Mouse (Mus musculus) midbrain, embryonic 11.5 days (tissue): ENCODE measurements around the gene Mthfd2l. TPM values are rescaled to one million over a fixed set of nuclear protein-coding genes. Genes with fewer than 3 reads are reported as not detected.

Source experiments
- ATAC-seq: fragments of 200-750 bp; cut with Nextera tagmentation; 2 replicates; pipeline ENCODE4 v1.8.0; 2017; ENCODE audit warnings: moderate TSS enrichment, moderate library complexity; ENCODE audit not compliant: low FRiP score
- DNase-seq: peaks from one replicate; pipeline ENCODE4 v3.0.0; 2015; ENCODE audit warnings: low spot score; ENCODE audit errors: missing footprints
- H3K27ac ChIP-seq: fragments of 300-500 bp; sonication (generic); 2 replicates; pipeline ENCODE4 v1.5.1; 2014; ENCODE audit warnings: low read depth, low read length
- H3K27me3 ChIP-seq: fragments of 300-500 bp; sonication (generic); 2 replicates; pipeline ENCODE4 v1.6.1; 2014; ENCODE audit warnings: mild to moderate bottlenecking, low read length, moderate library complexity, mixed read lengths; ENCODE audit not compliant: control insufficient read depth, insufficient read depth
- H3K36me3 ChIP-seq: fragments of 300-500 bp; sonication (generic); 2 replicates; pipeline ENCODE4 v1.6.1; 2014; ENCODE audit warnings: mild to moderate bottlenecking, low read length, moderate library complexity, mixed read lengths; ENCODE audit not compliant: control insufficient read depth, insufficient read depth
- H3K4me1 ChIP-seq: fragments of 300-500 bp; sonication (generic); 2 replicates; pipeline ENCODE4 v1.6.1; 2014; ENCODE audit warnings: low read length; ENCODE audit not compliant: control insufficient read depth, insufficient read depth
- H3K4me2 ChIP-seq: fragments of 300-500 bp; sonication (generic); 2 replicates; pipeline ENCODE4 v1.6.1; 2014; ENCODE audit warnings: mild to moderate bottlenecking, moderate library complexity
- H3K4me3 ChIP-seq: fragments of 300-500 bp; sonication (generic); 2 replicates; pipeline ENCODE4 v1.5.1; 2014; ENCODE audit warnings: low read depth, low read length
- H3K9ac ChIP-seq: fragments of 300-500 bp; sonication (generic); 2 replicates; pipeline ENCODE4 v1.6.1; 2014; ENCODE audit warnings: low read length
- H3K9me3 ChIP-seq: fragments of 300-500 bp; sonication (generic); 2 replicates; pipeline ENCODE4 v1.6.1; 2016; ENCODE audit warnings: low read length; ENCODE audit not compliant: control insufficient read depth
- WGBS: fragments of 180-500 bp; shearing (Covaris S2); extraction: QIAGEN DNeasy Blood & Tissue Kit; methylation state at CpG from one replicate; pipeline ENCODE4 v1.1.7; 2014; 5-methylcytosine and 5-hydroxymethylcytosine counted together
- polyA plus RNA-seq: library from polyadenylated mRNA; unstranded; fragments of >200 nt; fragmentation: Nextera tagmentation; extraction: Ambion mirVana; gene quantifications from 2 replicates; pipeline ENCODE4 v1.2.1, GENCODE M21; 2014

Mthfd2l gene
- polyA plus RNA-seq, 1 experiment from 2014 or later, result 105 TPM

DNA sequence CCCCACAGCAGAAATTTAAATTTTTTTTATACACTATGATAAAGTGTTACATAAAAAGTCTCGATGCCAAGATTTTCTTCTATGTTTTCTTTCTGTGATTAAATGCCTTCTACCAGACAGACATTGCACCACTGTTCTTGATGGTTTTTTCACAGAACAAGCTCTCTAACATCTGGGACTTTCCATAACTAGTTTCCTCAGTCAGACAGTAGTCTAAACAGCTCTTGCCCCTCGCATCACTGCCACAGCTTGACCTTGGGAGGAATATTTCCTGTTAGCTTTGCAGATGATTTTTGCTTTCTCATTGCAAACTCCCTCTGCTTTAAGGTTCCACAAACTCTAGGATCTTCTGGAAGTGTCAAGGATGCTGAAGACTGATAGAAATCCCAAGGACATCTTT is 371 bp upstream of the Mthfd2l start:
- WGBS, result 53% methylated on average over 2 of the region's 2 CpGs
- H3K27me3 ChIP-seq, result no peaks in the 10 kb centered on the region

GRCm38 (mm10) chr5:90931911-90932310 is 994 bp downstream of the Mthfd2l start:
- Histone ChIP-seq H3K9ac (peak overlapping the region; percentile 89), H3K27ac (peak overlapping the region; percentile 88), H3K4me1 (peaks cover 9% of the 10 kb centered on the region), H3K4me3 (peak overlapping the region; percentile 54), H3K27me3 (no peaks in the 10 kb centered on the region), H3K36me3 (peaks cover 3% of the 10 kb centered on the region; the same call in 1 of the 2 replicates), H3K4me2 (peak overlapping the region; percentile 49), H3K9me3 (no peaks in the 10 kb centered on the region)
- WGBS, result 5% methylated on average over 6 of the region's 6 CpGs
- ATAC-seq (peak; percentile 6; the same call in 1 of the 2 replicates), DNase-seq (no peak)

More for the DNA sequence above, 371 bp upstream of the Mthfd2l start:
- Histone ChIP-seq H3K27ac (peak overlapping the region; percentile 88; the same call in 1 of the 2 replicates), H3K36me3 (peaks cover 3% of the 10 kb centered on the region; the same call in 1 of the 2 replicates), H3K9me3 (no peaks in the 10 kb centered on the region), H3K4me1 (peaks cover 9% of the 10 kb centered on the region), H3K4me2 (peak overlapping the region; percentile 49), H3K4me3 (peak overlapping the region; percentile 54), H3K9ac (peak overlapping the region; percentile 89; the same call in 1 of the 2 replicates)
- peak; percentile 15 for ATAC-seq
- DNase-seq, result no peak

- ATAC-seq (no peak), DNase-seq (no peak)
- 90% methylated on average over 2 of the region's 2 CpGs for WGBS
- Histone ChIP-seq H3K36me3 (peaks cover 3% of the 10 kb centered on the region; the same call in 1 of the 2 replicates), H3K4me1 (peaks cover 6% of the 10 kb centered on the region), H3K9me3 (no peaks in the 10 kb centered on the region), H3K4me2 (no peak overlapping the region), H3K4me3 (no peak overlapping the region), H3K27me3 (no peaks in the 10 kb centered on the region), H3K27ac (no peak overlapping the region), H3K9ac (no peak overlapping the region)
Measured at GRCm38 (mm10) chr5:90936706-90937105, 5.8 kb downstream of the Mthfd2l start.

GRCm38 (mm10) chr5:90945453-90945852 is 14.5 kb downstream of the Mthfd2l start:
- H3K27me3 ChIP-seq, result no peaks in the 10 kb centered on the region
- ATAC-seq, result no peak

DNA sequence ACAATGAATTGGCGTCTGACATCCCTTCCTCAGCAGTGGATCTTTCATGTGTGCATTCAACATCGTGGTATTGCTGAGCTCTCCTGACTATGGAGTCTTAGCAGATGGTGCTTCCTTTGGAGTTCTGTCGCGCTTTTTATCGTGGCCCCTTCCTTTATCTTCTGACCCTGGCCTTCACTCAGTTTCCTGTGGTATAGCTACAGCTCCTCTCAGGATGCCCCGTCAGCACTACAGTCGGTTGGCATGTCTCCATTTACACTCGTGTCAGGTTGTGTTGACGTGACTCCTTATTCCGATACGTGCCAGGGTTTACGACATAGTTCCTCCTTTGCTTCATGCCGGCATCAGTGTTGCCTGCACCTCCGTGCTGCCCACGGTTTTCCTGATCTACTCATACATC is 18.6 kb downstream of the Mthfd2l start:
- ATAC-seq (no peak), DNase-seq (no peak)
- H3K4me1 ChIP-seq, result no peaks in the 10 kb centered on the region
- no peak overlapping the region for H3K27ac ChIP-seq
- no peaks in the 10 kb centered on the region for H3K27me3 ChIP-seq
- no peak overlapping the region for H3K4me2 ChIP-seq
- no peak overlapping the region for H3K9ac ChIP-seq
- 92% methylated on average over 15 of the region's 15 CpGs for WGBS
- no peak overlapping the region for H3K4me3 ChIP-seq
- no peaks in the 10 kb centered on the region for H3K36me3 ChIP-seq
- no peaks in the 10 kb centered on the region for H3K9me3 ChIP-seq

More at GRCm38 (mm10) chr5:90945453-90945852, 14.5 kb downstream of the Mthfd2l start:
- Histone ChIP-seq H3K9ac (no peak overlapping the region), H3K4me1 (no peaks in the 10 kb centered on the region), H3K4me2 (no peak overlapping the region), H3K9me3 (no peaks in the 10 kb centered on the region), H3K36me3 (no peaks in the 10 kb centered on the region), H3K4me3 (no peak overlapping the region), H3K27ac (no peak overlapping the region)
- WGBS, result 93% methylated on average over 2 of the region's 2 CpGs
- no peak for DNase-seq

- ATAC-seq, result peak; percentile 52; the same call in 1 of the 2 replicates
- Histone ChIP-seq H3K9me3 (no peaks in the 10 kb centered on the region), H3K4me3 (no peak overlapping the region), H3K9ac (no peak overlapping the region), H3K4me1 (no peaks in the 10 kb centered on the region), H3K36me3 (no peaks in the 10 kb centered on the region), H3K4me2 (no peak overlapping the region), H3K27ac (no peak overlapping the region), H3K27me3 (no peaks in the 10 kb centered on the region)
- WGBS, result 31% methylated on average over 2 of the region's 2 CpGs
- DNase-seq, result no peak
Measured at GRCm38 (mm10) chr5:90951475-90951874, 20.6 kb downstream of the Mthfd2l start.

DNA sequence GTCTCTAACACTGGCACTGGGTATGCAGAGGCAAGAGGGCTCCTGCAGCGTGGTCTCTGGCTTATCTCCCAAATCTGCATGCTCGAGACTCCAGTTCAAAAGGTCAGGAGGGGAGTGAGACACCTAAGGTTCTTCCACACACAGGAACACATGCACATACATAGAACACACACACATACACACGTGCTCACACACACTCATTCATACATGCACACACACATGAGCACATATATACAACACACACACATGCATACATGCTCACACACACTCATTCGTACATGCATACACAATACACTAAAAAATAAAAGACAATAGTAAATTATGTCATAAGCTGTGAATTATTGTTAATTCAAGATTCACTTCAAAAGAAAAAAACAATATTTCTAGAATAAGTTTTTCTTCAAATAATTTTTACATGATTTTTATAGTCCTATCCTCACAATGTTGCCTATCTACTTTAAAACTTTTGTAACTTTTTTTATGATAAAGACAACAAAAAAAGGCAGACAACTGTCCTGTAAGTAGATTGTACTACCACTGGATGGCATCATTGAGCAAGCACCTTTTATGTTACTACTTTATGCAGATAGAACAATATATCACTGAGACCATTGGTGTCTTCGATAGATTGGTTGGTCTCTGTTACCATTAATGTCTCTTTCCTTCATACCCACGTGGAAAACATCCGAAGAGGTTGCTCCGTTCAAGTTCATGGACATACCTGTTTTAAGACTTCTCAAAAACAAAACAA is 22.0 kb downstream of the Mthfd2l start:
- no peaks in the 10 kb centered on the region for H3K9me3 ChIP-seq
- no peaks in the 10 kb centered on the region for H3K27me3 ChIP-seq
- DNase-seq, result no peak
- H3K27ac ChIP-seq, result no peak overlapping the region
- H3K4me1 ChIP-seq, result no peaks in the 10 kb centered on the region
- no peak overlapping the region for H3K9ac ChIP-seq
- no peak overlapping the region for H3K4me2 ChIP-seq
- no peak; the same call in 1 of the 2 replicates for ATAC-seq
- H3K4me3 ChIP-seq, result no peak overlapping the region
- 85% methylated on average over 8 of the region's 8 CpGs for WGBS
- H3K36me3 ChIP-seq, result no peaks in the 10 kb centered on the region

DNA sequence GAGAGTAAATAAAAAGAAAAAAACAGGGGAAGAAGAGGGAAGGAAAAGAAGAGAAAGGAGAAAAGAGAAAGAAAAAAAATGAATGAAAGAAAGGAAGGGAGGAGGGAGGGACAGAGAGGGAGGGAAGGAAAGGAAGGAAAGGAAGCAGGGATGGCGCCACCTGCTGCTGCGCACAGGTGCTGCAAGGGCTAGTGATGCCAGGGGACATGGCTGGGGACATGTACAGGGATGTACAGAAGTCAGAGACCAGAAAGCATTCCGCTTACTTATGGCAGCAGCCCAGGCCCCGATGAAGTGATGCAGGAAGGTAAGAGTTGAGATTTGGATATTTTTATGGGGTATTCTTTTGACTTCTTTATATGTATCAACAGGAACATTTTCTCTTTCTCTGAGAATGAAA is 33.4 kb downstream of the Mthfd2l start:
- Histone ChIP-seq H3K4me2 (no peak overlapping the region), H3K4me3 (no peak overlapping the region), H3K27ac (no peak overlapping the region), H3K27me3 (no peaks in the 10 kb centered on the region), H3K4me1 (no peaks in the 10 kb centered on the region), H3K9me3 (no peaks in the 10 kb centered on the region), H3K36me3 (no peaks in the 10 kb centered on the region), H3K9ac (no peak overlapping the region)
- no peak for DNase-seq
- WGBS, result 67% methylated on average over 4 of the region's 4 CpGs
- ATAC-seq, result no peak

DNA sequence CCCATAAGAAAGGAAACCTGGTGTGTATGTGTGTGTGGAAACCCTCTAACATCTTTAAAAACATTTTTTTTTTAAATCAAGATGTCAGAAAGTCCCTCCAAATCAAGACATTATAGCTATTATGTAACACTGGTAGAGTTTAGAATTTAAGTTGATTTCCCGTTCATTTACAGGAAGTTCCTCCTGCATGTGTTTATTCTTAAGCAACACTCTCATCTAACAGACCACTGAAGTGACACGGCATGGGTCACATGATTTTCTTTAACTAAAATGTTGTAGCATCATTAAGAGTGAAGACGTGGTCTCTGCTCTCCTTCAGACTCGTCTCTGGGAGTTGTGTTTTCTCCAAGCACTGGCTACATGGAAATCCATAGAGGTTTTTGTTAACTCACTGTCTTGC is 33.8 kb downstream of the Mthfd2l start:
- H3K4me3 ChIP-seq, result no peak overlapping the region
- no peaks in the 10 kb centered on the region for H3K36me3 ChIP-seq
- H3K9ac ChIP-seq, result no peak overlapping the region
- WGBS, result 92% methylated on average over 4 of the region's 4 CpGs
- H3K9me3 ChIP-seq, result no peaks in the 10 kb centered on the region
- no peaks in the 10 kb centered on the region for H3K27me3 ChIP-seq
- H3K27ac ChIP-seq, result no peak overlapping the region
- ATAC-seq (no peak), DNase-seq (no peak)
- H3K4me2 ChIP-seq, result no peak overlapping the region
- no peaks in the 10 kb centered on the region for H3K4me1 ChIP-seq
